Mouse (Mus musculus) mammary gland, adult 2 months (tissue): ENCODE data around the gene Ptprm. TPM values are rescaled to one million over a fixed set of nuclear protein-coding genes. Genes with fewer than 3 reads are reported as not detected.

Experiments used
- polyA plus RNA-seq: library from polyadenylated mRNA; depleted of rRNA; stranded (reverse); fragments of >200 nt; gene quantifications from 2 replicates; pipeline ENCODE4 v1.2.3, GENCODE M21; 2012; ENCODE audit warnings: low replicate concordance; rRNA removed

The Ptprm gene
- 10.7 and 15.1 TPM in 2 replicates for polyA plus RNA-seq

DNA sequence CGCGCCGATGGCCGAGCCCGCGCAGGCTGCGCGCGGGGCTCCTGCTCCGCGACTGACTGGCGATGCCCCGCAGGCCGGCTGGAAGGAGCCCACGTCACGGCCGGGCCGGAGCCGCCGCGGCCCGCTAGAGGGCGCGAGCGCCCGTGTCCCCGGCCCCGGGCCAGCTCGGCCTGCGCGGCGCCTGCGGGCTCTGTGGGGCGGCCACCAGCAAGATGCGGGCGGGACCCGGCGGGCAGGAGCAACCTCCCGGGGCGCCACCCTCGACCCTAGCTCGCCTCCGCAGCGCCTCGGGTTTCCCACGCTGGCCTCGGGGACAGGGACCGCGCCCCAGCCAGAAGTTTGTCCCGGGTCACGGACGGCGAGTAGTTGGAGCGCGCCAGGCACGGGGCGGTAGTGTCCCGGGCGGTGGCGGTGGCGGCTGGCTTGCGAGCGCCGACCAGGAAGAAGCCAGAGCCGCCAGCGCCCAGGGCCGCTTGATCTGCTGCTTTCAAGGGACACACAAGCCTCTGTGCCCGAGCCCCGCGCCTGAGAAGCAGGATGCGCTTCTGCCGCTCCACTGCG lies at the start of gene Ptprm:
TSS of gene Ptprm (minus strand) at position 7 of the 561 bp plus-strand sequence.

